Mouse (Mus musculus) testis, adult 2 months (tissue): ENCODE results near the gene Nlrp9c.

Experiments
- CTCF ChIP-seq: fragments of 200-500 bp; IDR thresholded peaks from 2 replicates; pipeline ENCODE4 v1.5.1; 2012; ENCODE audit warnings: low read depth, mild to moderate bottlenecking, inconsistent platforms, low read length, moderate library complexity; ENCODE audit not compliant: control insufficient read depth, insufficient read depth, insufficient replicate concordance
- POLR2A ChIP-seq: fragments of 200-500 bp; IDR thresholded peaks from 2 replicates; pipeline ENCODE4 v1.6.1; 2012; ENCODE audit warnings: low read depth, mild to moderate bottlenecking, inconsistent platforms, low read length, moderate library complexity; ENCODE audit not compliant: control insufficient read depth

DNA sequence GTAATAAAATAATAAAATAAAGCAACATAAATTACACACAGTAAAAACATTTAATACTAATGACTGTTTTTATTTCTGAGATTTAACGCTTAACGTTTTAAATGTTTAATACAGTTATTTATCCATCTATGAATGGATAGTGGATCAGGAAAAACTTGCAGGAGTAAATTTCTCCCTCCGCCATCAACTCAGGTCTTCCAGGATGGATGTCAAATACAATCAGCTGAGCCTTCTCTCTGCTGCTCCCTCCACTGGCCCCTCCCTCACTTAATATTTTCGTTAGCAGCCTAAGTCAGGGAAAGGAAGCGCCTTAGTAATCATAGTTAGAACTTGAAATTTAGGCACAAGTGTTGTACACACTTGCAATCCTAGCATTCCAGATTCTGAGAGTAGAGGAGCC lies 31.3 kb upstream of the Nlrp9c start, which contains the start of gene Nlrp4a:
- TF ChIP-seq POLR2A (no peak), CTCF (no peak)
